Mouse (Mus musculus) embryonic fibroblast, embryonic 13.5 days (primary cell): ENCODE measurements around the gene Gm28308.

ENCODE experiments used
- CTCF ChIP-seq: IDR thresholded peaks from 2 replicates; pipeline ENCODE4 v1.5.1; 2011; ENCODE audit warnings: mild to moderate bottlenecking, control low read depth, low read length, moderate library complexity, borderline replicate concordance; ENCODE audit not compliant: insufficient read depth
- POLR2A ChIP-seq: IDR thresholded peaks from 2 replicates; pipeline ENCODE4 v1.6.1; 2011; ENCODE audit warnings: low read depth, mild to moderate bottlenecking, control low read depth, low read length, moderate library complexity

DNA sequence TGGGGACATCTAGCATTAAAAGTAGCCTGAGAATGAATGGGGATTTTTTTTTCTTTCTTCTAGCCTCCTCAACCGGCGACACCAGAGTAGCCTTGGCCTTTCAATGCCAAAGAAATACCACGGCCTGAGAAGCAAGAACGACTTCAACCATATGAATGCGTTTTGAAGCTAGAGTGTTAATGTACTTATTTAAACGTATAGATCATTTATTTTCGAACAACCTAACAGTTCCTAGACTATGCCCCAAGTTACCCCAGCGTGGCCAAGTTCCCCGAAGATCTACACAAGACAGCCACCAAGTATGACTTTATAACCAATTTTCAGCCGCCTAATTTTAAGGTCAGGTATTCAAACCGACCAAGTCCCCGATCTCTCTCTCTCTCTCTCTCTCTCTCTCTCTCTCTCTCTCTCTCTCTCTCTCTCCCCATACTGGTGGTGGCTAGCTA is 7.7 kb upstream of the Gm28308 start:
- TF ChIP-seq POLR2A (no peak), CTCF (no peak)
